ENCODE assay signal across 26 mouse cellular contexts in genomic region chr3:56393134-56393533, GRCm38 (mm10).
"Had no signal": no experiment of that assay in that cellular context is flagged by ENCODE, and none has a peak within 500 bp of the region (broad histone marks: within the 10 kb centered on the region; RNA-seq: fewer than 3 reads in every experiment).

No protein-coding gene starts in this region.

- H3K4me1 ChIP-seq: heart, embryonic 13.5 days; heart, embryonic 15.5 days; hindbrain, embryonic 13.5 days; hindbrain, embryonic 15.5 days; limb, embryonic 12.5 days; liver, embryonic 13.5 days; liver, embryonic 15.5 days had no signal

- H3K36me3 ChIP-seq: heart, embryonic 13.5 days; heart, embryonic 15.5 days; hindbrain, embryonic 13.5 days; hindbrain, embryonic 15.5 days; limb, embryonic 10.5 days; limb, embryonic 12.5 days; liver, embryonic 13.5 days; liver, embryonic 15.5 days had no signal

- H3K9ac ChIP-seq: heart, embryonic 13.5 days; heart, embryonic 15.5 days; hindbrain, embryonic 13.5 days; hindbrain, embryonic 15.5 days; limb, embryonic 12.5 days; liver, embryonic 13.5 days; liver, embryonic 15.5 days had no signal

- H3K27me3 ChIP-seq: heart, embryonic 13.5 days; heart, embryonic 15.5 days; hindbrain, embryonic 13.5 days; hindbrain, embryonic 15.5 days; limb, embryonic 12.5 days; liver, embryonic 13.5 days; liver, embryonic 15.5 days had no signal

- ATAC-seq: hindbrain, postnatal 0 days; intestine, postnatal 0 days had no signal

- H3K4me2 ChIP-seq: heart, embryonic 11.5 days; heart, embryonic 13.5 days; heart, embryonic 15.5 days; hindbrain, embryonic 13.5 days; hindbrain, embryonic 15.5 days; limb, embryonic 12.5 days; liver, embryonic 11.5 days; liver, embryonic 13.5 days; liver, embryonic 15.5 days had no signal

- H3K9me3 ChIP-seq: heart, embryonic 13.5 days; heart, embryonic 15.5 days; hindbrain, embryonic 13.5 days; hindbrain, embryonic 15.5 days; limb, embryonic 10.5 days; limb, embryonic 12.5 days; liver, embryonic 13.5 days; liver, embryonic 15.5 days had no signal

- DNase-seq: gastrocnemius, postnatal 14 days; gastrocnemius, postnatal 36 days; heart, adult 11 months; heart, adult 2 months; heart, postnatal 14 days; heart, postnatal 36 days; kidney, adult 18-20 months; kidney, adult 8-10 months; kidney, postnatal 10 days; kidney, postnatal 25 days; kidney, postnatal 4 days; liver; liver, embryonic 13.5 days had no signal

- H3K4me3 ChIP-seq: heart, adult 2 months; heart, embryonic 13.5 days; heart, embryonic 15.5 days; hindbrain, embryonic 13.5 days; hindbrain, embryonic 15.5 days; layer of hippocampus, adult 2 months; left cerebral cortex, adult 2 months; limb, embryonic 10.5 days; limb, embryonic 12.5 days; liver, embryonic 13.5 days; liver, embryonic 15.5 days had no signal

- H3K27ac ChIP-seq: heart, adult 2 months; heart, embryonic 13.5 days; heart, embryonic 15.5 days; hindbrain, embryonic 13.5 days; hindbrain, embryonic 15.5 days; hindbrain, postnatal 0 days; layer of hippocampus, adult 2 months; left cerebral cortex, adult 2 months; limb, embryonic 10.5 days; limb, embryonic 12.5 days; liver, embryonic 13.5 days; liver, embryonic 15.5 days had no signal
